Mouse (Mus musculus): ENCODE data around the gene Fkbp9.

Gene Fkbp9

GRCm38 (mm10) chr6:56904330-56904729 is 72.5 kb downstream of the Fkbp9 start:
- DNase-seq (ENCODE audit: low read depth in 2 of 2, low spot score in 2 of 2): no peak

GRCm38 (mm10) chr6:56904982-56905381 is 73.1 kb downstream of the Fkbp9 start:
- no peak for DNase-seq (ENCODE audit: low read depth in 2 of 2, low spot score in 2 of 2)

- DNase-seq (ENCODE audit: low read depth in 2 of 2, low spot score in 2 of 2): no peak
These were observed 73.6 kb downstream of the Fkbp9 start for GRCm38 (mm10) chr6:56905486-56905885.

- no peak for DNase-seq (ENCODE audit: low read depth in 2 of 2, low spot score in 2 of 2)
These were observed 74.4 kb downstream of the Fkbp9 start for GRCm38 (mm10) chr6:56906121-56906846.

GRCm38 (mm10) chr6:56907973-56908372 is 76.1 kb downstream of the Fkbp9 start:
- DNase-seq (ENCODE audit: low read depth in 2 of 2, low spot score in 2 of 2): no peak

- no peak for DNase-seq (ENCODE audit: low read depth in 2 of 2, low spot score in 2 of 2)
These were observed 76.5 kb downstream of the Fkbp9 start for GRCm38 (mm10) chr6:56908397-56908796.

GRCm38 (mm10) chr6:56908912-56909311 is 77.1 kb downstream of the Fkbp9 start:
- peak; percentile 44 to 51 for DNase-seq (ENCODE audit: low read depth in 2 of 2, low spot score in 2 of 2)

GRCm38 (mm10) chr6:56910910-56911309 is 79.1 kb downstream of the Fkbp9 start:
- no peak for DNase-seq (ENCODE audit: low read depth in 2 of 2, low spot score in 2 of 2)

GRCm38 (mm10) chr6:56913092-56913858 is 81.4 kb downstream of the Fkbp9 start:
- no peak for DNase-seq (ENCODE audit: low read depth in 2 of 2, low spot score in 2 of 2)

- DNase-seq (ENCODE audit: low read depth in 2 of 2, low spot score in 2 of 2): peak; percentile 34 to 35
These were observed 84.4 kb downstream of the Fkbp9 start for GRCm38 (mm10) chr6:56916279-56916678.

- DNase-seq (ENCODE audit: low read depth in 2 of 2, low spot score in 2 of 2): no peak
These were observed 85.9 kb downstream of the Fkbp9 start for GRCm38 (mm10) chr6:56917578-56918368.

GRCm38 (mm10) chr6:56919330-56920044 is 87.6 kb downstream of the Fkbp9 start:
- DNase-seq (ENCODE audit: low read depth in 2 of 2, low spot score in 2 of 2): no peak

- no peak for DNase-seq (ENCODE audit: low read depth in 2 of 2, low spot score in 2 of 2)
These were observed 88.6 kb downstream of the Fkbp9 start for GRCm38 (mm10) chr6:56920222-56921092.

- DNase-seq (ENCODE audit: low read depth in 2 of 2, low spot score in 2 of 2): no peak
These were observed 91.5 kb downstream of the Fkbp9 start for GRCm38 (mm10) chr6:56923331-56923725.

GRCm38 (mm10) chr6:56923726-56924707 is 92.2 kb downstream of the Fkbp9 start, which contains the start of the genes Nt5c3 and Vmn1r4:
Gene Nt5c3 (minus strand): TSS chr6:56923932.
Gene Vmn1r4 (plus strand): TSS chr6:56924015.
- peak; percentile 85 to 89 for DNase-seq (ENCODE audit: low read depth in 2 of 2, low spot score in 2 of 2)
